ENCODE assay signal across 19 mouse cellular contexts in genomic region chr6:101617295-101617694, GRCm38 (mm10).
DNase-seq lines count a peak whose midpoint lies in the region; ATAC-seq lines count a peak whose summit lies in the region.
"Had no signal": no experiment of that assay in that cellular context is flagged by ENCODE, and none has a peak within 500 bp of the region (broad histone marks: within the 10 kb centered on the region; RNA-seq: fewer than 3 reads in every experiment).

No protein-coding gene starts in this region.

- no peaks in the 10 kb centered on the region for H3K9me3 ChIP-seq in forebrain, embryonic 13.5 days (replicated peaks)
- no peaks in the 10 kb centered on the region for H3K9me3 ChIP-seq in forebrain, embryonic 10.5 days
- no peaks in the 10 kb centered on the region for H3K9me3 ChIP-seq in hindbrain, embryonic 12.5 days (replicated peaks)
- no peaks in the 10 kb centered on the region for H3K9me3 ChIP-seq in hindbrain, embryonic 11.5 days (ENCODE audit: control insufficient read depth, low read length)
- H3K9me3 ChIP-seq: heart, embryonic 10.5 days; heart, embryonic 13.5 days; hindbrain, embryonic 13.5 days; intestine, embryonic 15.5 days had no signal

- H3K4me2 ChIP-seq in forebrain, embryonic 13.5 days, result no peak overlapping the region
- H3K4me2 ChIP-seq in hindbrain, embryonic 12.5 days (replicated peaks), result no peak overlapping the region
- H3K4me2 ChIP-seq in hindbrain, embryonic 11.5 days (replicated peaks; ENCODE audit: low read depth, low read length), result no peak overlapping the region
- H3K4me2 ChIP-seq: heart, embryonic 13.5 days; hindbrain, embryonic 13.5 days; intestine, embryonic 15.5 days had no signal

- no peak overlapping the region for H3K27ac ChIP-seq in forebrain, embryonic 13.5 days
- H3K27ac ChIP-seq in forebrain, embryonic 10.5 days, result no peak overlapping the region
- H3K27ac ChIP-seq in hindbrain, embryonic 12.5 days, result no peak overlapping the region
- H3K27ac ChIP-seq in hindbrain, embryonic 11.5 days (ENCODE audit: low read depth, low read length), result no peak overlapping the region
- H3K27ac ChIP-seq: heart, adult 2 months; heart, embryonic 10.5 days; heart, embryonic 13.5 days; hindbrain, embryonic 13.5 days; intestine, embryonic 15.5 days had no signal

- DNase-seq in forebrain, embryonic 10.5 days (ENCODE audit: extremely low spot score, low spot score), result no peak
- no peak for DNase-seq in hindbrain, embryonic 11.5 days (ENCODE audit: low spot score)
- peak; percentile 25 for DNase-seq in right cerebral cortex, adult 18-20 months
- no peak for DNase-seq in right cerebral cortex, postnatal 25 days
- DNase-seq: adrenal gland, adult 8-10 months; adrenal gland, postnatal 25 days; cerebellum, adult 18-20 months; cerebellum, adult 9-10 months; gastrocnemius, postnatal 10 days; gastrocnemius, postnatal 36 days; heart, adult 2 months had no signal

- 0 out of 2 replicates have a peak, but pooled peaks have one; percentile 10 for ATAC-seq in forebrain, embryonic 13.5 days
- 0 out of 2 replicates have a peak, but pooled peaks have one; percentile 29 for ATAC-seq in hindbrain, embryonic 12.5 days (ENCODE audit: low FRiP score)
- ATAC-seq in hindbrain, embryonic 11.5 days (ENCODE audit: low FRiP score), result no peak
- ATAC-seq: activated CD4-positive, CD25-positive, alpha-beta regulatory T cell, adult 4 months; intestine, embryonic 15.5 days had no signal

- WGBS in forebrain, embryonic 13.5 days, result 48% methylated on average over 1 of the region's 1 CpGs
- WGBS in forebrain, embryonic 10.5 days, result 78% methylated on average over 1 of the region's 1 CpGs
- WGBS in hindbrain, embryonic 12.5 days, result 64% methylated on average over 1 of the region's 1 CpGs
- WGBS in hindbrain, embryonic 11.5 days, result 67% methylated on average over 1 of the region's 1 CpGs

- H3K4me3 ChIP-seq in forebrain, embryonic 13.5 days, result no peak overlapping the region
- no peak overlapping the region for H3K4me3 ChIP-seq in forebrain, embryonic 10.5 days
- H3K4me3 ChIP-seq in hindbrain, embryonic 12.5 days, result no peak overlapping the region
- H3K4me3 ChIP-seq in hindbrain, embryonic 11.5 days (ENCODE audit: low read depth, low read length), result no peak overlapping the region
- H3K4me3 ChIP-seq: heart, adult 2 months; heart, embryonic 10.5 days; heart, embryonic 13.5 days; hindbrain, embryonic 13.5 days; intestine, embryonic 15.5 days had no signal

- no peaks in the 10 kb centered on the region for H3K4me1 ChIP-seq in forebrain, embryonic 13.5 days
- no peaks in the 10 kb centered on the region for H3K4me1 ChIP-seq in forebrain, embryonic 10.5 days
- no peaks in the 10 kb centered on the region for H3K4me1 ChIP-seq in hindbrain, embryonic 12.5 days
- H3K4me1 ChIP-seq in hindbrain, embryonic 11.5 days (replicated peaks; ENCODE audit: control insufficient read depth, insufficient read depth, low read length), result no peaks in the 10 kb centered on the region
- H3K4me1 ChIP-seq: heart, embryonic 10.5 days; heart, embryonic 13.5 days; hindbrain, embryonic 13.5 days; intestine, embryonic 15.5 days had no signal

- H3K36me3 ChIP-seq in forebrain, embryonic 13.5 days (ENCODE audit: poor library complexity, severe bottlenecking), result no peaks in the 10 kb centered on the region
- H3K36me3 ChIP-seq in forebrain, embryonic 10.5 days (replicated peaks), result no peaks in the 10 kb centered on the region
- H3K36me3 ChIP-seq in hindbrain, embryonic 12.5 days, result no peaks in the 10 kb centered on the region
- no peaks in the 10 kb centered on the region for H3K36me3 ChIP-seq in hindbrain, embryonic 11.5 days (ENCODE audit: control insufficient read depth, insufficient read depth, low read length)
- H3K36me3 ChIP-seq: heart, embryonic 10.5 days; heart, embryonic 13.5 days; hindbrain, embryonic 13.5 days; intestine, embryonic 15.5 days had no signal

- H3K9ac ChIP-seq in forebrain, embryonic 13.5 days, result no peak overlapping the region
- H3K9ac ChIP-seq in hindbrain, embryonic 12.5 days, result no peak overlapping the region
- H3K9ac ChIP-seq in hindbrain, embryonic 11.5 days (ENCODE audit: low read depth, low read length), result no peak overlapping the region
- H3K9ac ChIP-seq: forebrain, postnatal 0 days; heart, embryonic 13.5 days; hindbrain, embryonic 13.5 days; intestine, embryonic 15.5 days had no signal

- H3K27me3 ChIP-seq in forebrain, embryonic 13.5 days, result no peaks in the 10 kb centered on the region
- H3K27me3 ChIP-seq in forebrain, embryonic 10.5 days (ENCODE audit: poor library complexity, severe bottlenecking), result no peaks in the 10 kb centered on the region
- no peaks in the 10 kb centered on the region for H3K27me3 ChIP-seq in hindbrain, embryonic 12.5 days
- H3K27me3 ChIP-seq in hindbrain, embryonic 11.5 days (ENCODE audit: control insufficient read depth, insufficient read depth, low read length), result no peaks in the 10 kb centered on the region
- H3K27me3 ChIP-seq: heart, embryonic 13.5 days; hindbrain, embryonic 13.5 days; intestine, embryonic 15.5 days had no signal
